Mouse (Mus musculus) kidney, adult 11 months (tissue): ENCODE measurements around the gene Etv6.

ENCODE experiments used
- DNase-seq: peaks from one replicate; pipeline ENCODE4 v3.0.0; 2022

The Etv6 gene

DNA sequence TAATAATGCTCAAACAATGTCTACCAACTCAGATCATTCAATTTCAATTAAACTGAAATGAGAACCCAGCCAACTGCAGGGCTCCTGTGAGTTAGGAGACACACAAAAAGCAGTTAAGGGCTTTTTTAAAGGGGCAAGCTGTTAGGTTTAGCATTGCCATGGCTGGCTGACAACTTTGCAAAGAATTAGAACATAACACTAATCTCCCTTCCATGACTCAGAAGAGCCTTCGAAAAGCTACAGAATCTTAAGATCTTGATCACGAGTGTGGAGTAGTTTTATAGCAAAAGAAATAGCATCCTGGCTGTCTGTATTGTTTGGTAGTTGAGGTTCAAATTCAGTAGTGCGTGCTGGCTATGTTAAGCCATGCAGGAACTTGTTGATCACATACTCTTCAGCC is 182.9 kb downstream of the Etv6 start:
- no peak for DNase-seq

DNA sequence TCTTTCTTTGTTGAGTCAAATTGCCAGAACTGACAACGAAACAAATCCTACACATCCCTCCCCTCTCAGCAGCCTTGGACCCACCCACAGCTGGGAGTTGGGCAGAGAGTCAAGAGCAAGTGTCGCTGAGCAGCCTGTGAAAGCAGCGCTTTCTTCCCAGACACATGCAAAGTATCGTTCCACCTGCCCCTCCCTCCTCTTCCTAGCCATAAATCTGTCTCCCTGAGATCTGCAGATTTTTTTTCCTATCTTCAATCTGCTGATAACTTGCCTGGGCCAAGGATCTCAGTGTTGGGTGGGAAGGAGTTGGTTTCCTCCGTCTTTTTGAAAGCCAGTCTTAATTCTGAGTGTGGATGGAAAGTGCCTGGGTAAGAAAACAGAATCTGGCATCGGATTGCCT is 183.9 kb downstream of the Etv6 start:
- no peak for DNase-seq

DNA sequence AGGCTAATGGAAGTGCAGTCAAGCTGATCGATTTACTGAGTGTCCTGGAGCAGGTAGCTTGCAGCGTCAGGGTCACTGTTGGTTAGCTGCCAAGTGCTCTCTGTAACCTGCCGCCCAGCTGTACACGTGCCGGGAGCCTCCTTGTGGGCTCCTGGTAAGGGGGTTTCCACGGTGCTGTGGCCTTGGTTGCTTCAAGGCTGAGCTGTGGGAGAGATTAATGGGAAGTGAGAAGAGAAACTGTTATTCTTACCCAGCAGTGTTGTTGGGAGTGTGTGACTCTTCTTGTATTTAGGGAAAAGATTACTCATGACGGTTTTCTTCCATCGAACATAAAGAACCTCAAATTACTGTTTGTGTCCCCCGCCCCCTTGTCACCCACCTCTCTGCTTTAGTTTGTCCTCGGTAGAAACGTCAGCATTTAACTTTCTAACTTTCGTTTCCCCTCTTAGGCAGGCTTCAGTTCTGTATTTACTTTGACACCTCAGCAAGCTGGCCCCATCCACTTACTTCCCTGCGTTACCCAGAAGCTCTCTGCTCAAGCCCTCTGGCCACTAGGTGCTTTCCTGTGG is 184.8 kb downstream of the Etv6 start:
- peak; percentile 60 for DNase-seq

DNA sequence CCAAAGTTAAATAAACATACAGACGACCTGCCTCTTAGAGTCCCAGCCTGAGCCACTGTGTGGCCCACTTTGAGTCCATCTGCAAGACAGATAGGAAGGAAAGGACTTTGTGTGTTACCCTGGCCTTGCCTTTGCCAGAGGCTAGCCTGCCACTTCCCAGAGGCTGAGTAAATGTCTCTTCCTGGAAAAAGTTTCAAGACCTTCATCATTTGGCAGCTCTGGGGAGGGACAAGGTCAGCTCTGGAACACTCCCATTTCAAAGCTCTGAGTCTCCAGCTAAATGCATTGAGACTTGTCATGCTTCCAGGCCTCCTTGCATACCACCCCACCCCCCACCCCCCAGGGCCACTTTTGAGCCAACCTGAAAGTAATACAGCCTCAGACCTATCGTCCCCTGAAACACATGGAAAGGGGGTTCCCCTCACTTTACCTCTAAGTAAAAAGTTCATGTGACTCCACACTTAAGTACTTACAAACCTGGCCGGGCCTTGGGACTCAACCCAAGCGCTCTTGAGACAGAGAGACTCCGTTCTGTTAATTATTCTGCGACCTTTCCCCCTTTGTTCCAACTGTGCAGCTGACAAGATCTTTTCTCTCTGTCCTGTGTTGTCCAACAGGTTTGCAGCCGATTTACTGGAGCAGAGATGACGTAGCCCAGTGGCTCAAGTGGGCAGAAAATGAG is 186.9 kb downstream of the Etv6 start:
- DNase-seq, result peak; percentile 82

GRCm38 (mm10) chr6:134225564-134225963 is 190.1 kb downstream of the Etv6 start:
- no peak for DNase-seq

- DNase-seq, result peak; percentile 22
Observed at GRCm38 (mm10) chr6:134226349-134227169, 191.1 kb downstream of the Etv6 start.

- no peak for DNase-seq
Observed at GRCm38 (mm10) chr6:134236311-134236710, 200.8 kb downstream of the Etv6 start.

DNA sequence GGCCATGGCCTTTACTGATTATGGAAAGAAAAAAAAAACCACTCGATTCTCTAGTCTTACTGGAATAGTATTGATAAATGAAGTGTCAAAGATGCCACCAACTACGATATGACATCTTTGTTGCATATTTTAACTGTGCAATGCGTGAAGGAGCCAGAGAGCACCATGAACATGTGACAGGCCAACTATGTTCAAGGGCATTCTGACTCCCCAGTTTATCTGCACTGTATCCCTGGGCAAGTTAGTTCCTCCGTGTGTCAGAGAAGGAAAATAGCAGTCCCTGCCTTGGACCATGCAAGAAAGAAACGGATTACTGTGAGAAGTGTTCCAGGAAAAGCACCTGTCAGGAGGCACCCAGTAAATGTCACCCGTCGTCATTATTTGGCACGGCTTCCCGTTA is 203.0 kb downstream of the Etv6 start:
- no peak for DNase-seq

- no peak for DNase-seq
Observed at GRCm38 (mm10) chr6:134240988-134241387, 205.5 kb downstream of the Etv6 start.

DNA sequence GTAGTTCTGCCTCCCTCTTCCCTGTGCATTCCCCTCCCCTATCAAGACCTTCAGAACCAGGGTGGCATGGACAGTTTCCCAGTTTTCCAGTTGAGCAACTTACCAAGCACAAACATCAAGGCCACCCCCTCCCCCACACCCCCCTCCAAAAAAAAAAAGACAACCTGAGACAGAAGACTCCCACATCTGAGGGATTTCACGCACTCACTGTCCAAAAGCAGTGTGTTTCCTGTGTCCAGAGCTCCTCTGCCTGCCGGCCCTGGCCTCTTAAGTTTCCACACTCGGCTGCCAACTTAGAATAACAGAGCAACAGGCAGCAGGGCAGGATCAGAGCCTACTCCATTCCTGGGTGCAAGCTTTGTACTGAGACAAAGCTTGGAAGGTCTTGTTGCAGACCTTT is 207.6 kb downstream of the Etv6 start:
- DNase-seq, result peak; percentile 43

DNA sequence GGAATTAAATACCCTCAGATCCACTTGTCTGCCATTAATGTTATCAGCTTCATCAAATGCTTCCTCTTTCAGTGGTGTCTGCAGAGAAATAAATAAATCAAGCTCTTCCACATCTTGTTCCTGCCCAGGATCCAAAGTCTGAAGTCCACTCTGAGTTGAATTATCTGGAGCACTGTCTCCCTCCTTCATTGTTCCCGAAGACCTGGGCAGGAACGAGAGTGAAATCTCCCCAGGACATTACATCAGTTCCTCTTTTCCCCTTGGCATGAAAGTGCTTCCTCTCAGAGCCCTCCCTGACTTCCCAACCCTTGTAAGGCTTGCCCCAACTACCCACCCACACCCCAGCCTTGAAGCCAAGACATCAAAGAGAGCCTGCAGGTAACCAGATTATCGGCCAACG is 208.0 kb downstream of the Etv6 start:
- DNase-seq, result peak; percentile 67

DNA sequence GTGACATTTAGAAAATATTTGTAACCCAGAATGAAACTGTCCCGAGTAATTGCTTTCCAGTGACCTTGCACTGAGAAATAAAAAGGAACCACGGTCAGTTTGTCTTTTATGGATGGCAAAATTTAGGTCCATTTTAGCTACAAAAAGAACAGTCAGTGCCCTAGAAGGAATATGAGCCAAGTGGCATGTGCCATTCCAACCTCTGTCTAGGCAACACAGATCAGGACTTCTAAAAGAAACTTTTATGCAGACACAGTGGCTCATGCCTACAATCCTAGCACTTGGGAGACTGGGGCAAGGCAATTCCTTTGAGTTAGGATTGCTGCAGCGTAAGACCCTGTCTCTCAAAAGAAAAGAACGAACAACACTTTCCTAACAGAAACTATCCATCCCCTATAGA is 208.6 kb downstream of the Etv6 start:
- DNase-seq, result no peak

DNA sequence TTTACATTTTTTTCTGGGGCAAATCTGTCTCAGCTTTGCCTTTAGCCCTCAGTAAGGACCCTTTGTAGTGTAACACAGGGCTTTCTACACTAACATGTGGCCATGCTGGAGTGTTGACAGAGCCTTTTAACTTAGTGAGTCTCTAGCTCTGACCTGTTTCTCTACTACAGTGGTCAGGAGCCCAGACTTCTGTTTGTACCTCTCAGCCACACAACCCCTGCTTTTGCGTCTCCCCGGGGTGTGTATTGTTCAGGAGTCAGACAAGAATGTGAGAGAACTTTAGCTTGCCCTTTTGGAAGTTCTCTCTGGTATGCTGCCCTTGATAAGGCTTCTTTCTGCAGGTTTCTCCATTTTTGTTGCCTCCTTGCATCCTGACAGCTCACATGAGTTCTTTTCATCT is 210.6 kb downstream of the Etv6 start:
- DNase-seq, result no peak

DNA sequence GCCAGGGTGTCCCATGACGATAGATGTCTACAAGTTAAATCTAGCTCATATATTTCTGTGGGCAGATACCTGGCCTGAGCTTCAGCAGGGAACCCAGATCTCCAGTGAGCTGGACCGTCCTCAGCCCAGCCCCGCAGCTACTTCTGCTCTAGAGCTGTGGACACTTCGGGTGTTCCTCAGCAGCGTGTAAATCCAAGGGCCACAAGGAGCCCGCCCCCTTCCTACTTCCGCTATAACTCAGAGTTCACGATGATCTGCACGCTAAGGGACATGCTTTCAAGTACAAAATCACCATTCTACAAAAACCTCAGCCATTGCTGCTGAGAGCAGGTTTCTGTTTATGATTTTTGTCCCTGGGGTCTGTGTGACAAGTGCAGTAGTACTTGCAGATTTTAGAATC is 211.8 kb downstream of the Etv6 start:
- no peak for DNase-seq

DNA sequence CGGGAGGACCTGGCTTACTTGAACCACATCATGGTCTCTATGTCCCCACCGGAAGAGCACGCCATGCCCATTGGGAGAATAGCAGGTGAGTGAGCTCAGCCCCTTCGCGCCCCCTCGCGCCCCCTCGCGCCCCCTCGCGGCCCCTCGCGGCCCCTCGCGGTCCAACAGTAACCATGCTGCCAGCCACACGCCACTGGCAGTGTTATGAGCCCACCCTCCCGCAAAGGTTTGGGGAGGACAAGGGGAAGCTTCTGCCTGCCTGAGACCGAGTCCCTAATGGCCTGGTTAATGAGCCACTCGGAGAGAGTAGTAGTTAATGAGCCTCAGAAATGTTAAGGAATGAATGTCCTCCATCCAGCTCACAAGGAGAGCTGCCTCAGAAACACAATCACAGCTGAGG is 213.2 kb downstream of the Etv6 start:
- DNase-seq, result peak; percentile 23

GRCm38 (mm10) chr6:134250764-134251163 is 215.3 kb downstream of the Etv6 start:
- DNase-seq, result no peak

DNA sequence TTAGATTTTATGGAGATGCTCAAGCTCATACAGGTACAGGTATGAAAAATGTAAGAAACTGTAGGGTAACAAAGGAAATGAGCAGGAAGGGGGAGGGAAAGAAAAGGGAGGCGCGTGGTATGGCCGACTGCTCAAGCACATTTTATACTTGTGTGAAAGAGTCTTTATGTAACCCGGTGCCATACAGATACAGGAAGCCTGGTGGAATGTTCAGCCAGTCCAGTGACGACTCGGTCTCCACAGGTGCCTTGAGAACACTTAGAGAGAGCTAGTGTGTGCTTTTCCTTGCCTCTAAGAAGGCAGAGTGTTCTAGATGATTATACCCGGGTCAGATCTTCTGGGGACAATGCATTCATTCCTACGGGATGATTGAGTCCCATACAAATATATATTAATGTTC is 215.9 kb downstream of the Etv6 start:
- no peak for DNase-seq

DNA sequence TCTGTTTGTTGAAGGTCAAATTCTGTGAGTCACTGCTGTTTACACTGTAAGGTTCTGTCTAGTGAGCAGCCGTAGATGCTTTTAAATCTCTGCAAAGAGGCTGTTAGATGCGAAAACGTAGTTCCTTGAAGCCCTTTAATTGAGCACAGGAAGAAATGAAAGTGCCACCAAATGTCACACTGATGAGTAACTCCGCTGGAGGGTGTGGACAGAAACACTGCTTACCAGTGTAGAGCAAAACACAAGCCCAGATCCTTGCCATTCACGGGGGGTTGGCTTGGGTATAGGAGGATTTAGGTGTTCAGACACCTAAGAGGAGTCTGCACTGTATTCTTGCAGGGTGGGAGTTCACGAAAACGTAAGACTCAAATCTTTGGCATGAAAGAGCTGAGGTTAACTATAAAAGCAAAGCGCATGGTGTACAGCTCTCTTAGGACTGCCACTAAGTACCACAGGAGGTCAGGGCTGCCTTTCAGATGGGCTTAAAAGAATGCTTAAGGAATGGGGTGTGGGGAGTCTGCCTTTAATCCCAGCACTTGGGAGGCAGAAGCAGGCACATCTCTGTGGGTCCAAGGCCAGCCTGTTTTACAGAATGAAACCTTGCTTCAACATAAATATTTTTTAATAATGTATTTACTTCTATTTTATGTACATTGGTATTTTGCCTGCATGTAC is 216.7 kb downstream of the Etv6 start:
- DNase-seq, result no peak

DNA sequence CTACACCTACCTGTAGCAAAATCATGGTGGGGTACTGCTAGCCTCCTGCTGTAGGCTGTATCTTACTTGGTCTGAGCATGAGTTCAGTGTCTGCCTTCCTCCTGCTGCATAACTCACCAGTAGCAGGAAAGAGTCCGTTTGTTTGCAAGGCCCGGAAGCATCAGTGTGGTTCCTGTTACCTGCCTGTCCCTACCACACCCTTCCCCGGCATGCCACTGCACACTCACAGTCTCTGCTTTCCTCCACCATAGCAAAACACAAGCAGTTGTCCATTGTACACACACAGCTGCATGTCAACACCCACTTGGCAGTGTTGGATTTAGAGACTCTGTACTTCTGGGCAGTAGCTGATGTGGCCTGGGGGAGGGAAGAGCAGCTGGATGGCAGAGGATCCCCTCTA is 220.9 kb downstream of the Etv6 start:
- DNase-seq, result no peak

DNA sequence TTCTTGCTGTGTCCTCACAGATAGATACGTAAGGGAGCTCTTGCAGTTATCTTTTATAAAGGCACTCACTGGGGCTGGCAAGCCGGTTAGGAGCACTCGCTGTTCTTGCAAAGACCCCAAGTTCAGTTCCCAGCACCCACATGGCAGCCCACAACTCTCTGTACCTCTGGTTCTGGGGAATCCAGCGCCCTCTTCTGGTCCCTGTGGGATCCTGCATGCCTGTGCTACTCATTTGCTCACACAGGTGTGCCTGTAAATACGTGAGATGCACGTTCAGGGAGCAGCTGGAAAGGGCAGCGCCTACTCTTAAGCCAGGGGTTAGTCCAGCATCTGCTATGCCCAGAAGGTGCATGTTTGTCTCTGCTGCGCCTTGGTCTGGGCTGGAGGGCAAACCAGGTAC is 224.4 kb downstream of the Etv6 start:
- DNase-seq, result no peak

GRCm38 (mm10) chr6:134261904-134262303 is 226.4 kb downstream of the Etv6 start:
- DNase-seq, result no peak

DNA sequence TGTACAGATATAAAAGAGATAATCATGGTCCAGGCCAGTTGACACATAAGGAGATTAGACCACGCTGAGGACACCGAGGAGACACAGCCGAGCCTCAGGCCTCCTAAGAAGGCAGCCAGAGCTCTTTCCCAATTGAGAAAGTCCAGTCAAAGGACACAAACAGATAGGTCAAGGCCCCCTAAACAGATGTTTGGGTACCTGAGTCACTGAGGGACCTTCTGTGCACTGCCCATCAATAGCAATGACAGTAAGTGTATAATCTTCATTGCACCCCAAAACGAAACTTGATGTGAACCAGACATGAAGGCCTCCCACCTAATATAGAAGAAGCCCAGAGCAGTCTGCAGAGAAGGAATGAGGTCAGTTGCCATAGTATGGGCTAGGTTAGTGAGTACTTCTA is 226.9 kb downstream of the Etv6 start:
- no peak for DNase-seq

GRCm38 (mm10) chr6:134262911-134263607 is 227.6 kb downstream of the Etv6 start:
- no peak for DNase-seq
